Mouse (Mus musculus) olfactory bulb, adult 2 months (tissue): ENCODE data around the gene Crip3.

Source experiments
- CTCF ChIP-seq: fragments of 200-500 bp; IDR thresholded peaks from 2 replicates; pipeline ENCODE4 v1.5.1; 2012; ENCODE audit warnings: low read depth, mild to moderate bottlenecking, low read length, moderate library complexity; ENCODE audit not compliant: insufficient read depth
- POLR2A ChIP-seq: fragments of 200-500 bp; IDR thresholded peaks from 2 replicates; pipeline ENCODE4 v1.6.1; 2012; ENCODE audit warnings: mild to moderate bottlenecking, low read depth, low read length, moderate library complexity; ENCODE audit not compliant: insufficient read depth

DNA sequence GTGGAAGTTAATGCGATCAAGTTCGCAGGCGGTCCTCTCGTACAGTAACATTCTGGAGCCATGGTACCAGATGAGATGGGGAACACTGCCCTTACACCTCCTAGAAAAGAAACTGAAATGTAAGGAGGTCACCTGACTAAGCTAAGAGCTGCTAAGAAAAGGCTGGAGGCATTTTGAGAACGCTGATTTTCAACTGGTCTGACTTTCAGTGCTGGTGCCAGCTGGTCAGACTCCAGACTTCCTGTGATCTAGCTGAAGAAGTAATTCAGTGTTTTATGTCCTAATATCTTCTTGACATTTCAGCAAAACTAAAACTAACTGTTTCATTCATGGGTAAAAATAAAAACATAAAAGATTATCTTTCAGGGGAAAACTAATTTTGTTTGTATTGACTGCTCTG lies 10.1 kb upstream of the Crip3 start:
- no peak for TF ChIP-seq CTCF
- TF ChIP-seq POLR2A, result no peak
